Mouse (Mus musculus) kidney, postnatal 25 days (tissue): ENCODE results near the gene Zmynd8.

Experiments
- DNase-seq, 2 experiments: peaks; one replicate each; pipeline ENCODE4 v3.0.0; 2021; ENCODE audit warnings: mixed read lengths in 2 of 2

The Zmynd8 gene

DNA sequence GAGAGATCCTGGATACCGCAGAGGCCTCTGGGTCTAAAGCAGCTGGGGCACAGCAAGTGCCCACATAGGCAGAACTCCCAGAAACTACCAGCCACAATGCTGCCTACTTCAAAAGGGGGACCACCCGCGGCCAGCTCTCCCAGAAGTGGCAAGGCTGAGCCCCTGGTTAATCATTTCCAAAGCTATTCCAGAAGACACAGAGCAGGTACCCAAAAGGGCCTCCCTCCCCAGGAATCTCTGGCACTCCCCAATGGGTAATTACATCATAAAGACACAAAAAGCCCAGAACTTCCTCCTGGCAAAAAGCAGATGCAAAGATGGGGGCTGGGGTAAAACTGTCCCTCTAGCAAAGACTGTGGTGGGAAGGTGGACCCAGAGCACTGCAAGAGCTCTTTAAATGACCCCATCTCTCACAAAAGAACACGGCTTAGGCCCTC lies 41.4 kb downstream of the Zmynd8 start:
- DNase-seq, result peak; percentile 74 to 89

DNA sequence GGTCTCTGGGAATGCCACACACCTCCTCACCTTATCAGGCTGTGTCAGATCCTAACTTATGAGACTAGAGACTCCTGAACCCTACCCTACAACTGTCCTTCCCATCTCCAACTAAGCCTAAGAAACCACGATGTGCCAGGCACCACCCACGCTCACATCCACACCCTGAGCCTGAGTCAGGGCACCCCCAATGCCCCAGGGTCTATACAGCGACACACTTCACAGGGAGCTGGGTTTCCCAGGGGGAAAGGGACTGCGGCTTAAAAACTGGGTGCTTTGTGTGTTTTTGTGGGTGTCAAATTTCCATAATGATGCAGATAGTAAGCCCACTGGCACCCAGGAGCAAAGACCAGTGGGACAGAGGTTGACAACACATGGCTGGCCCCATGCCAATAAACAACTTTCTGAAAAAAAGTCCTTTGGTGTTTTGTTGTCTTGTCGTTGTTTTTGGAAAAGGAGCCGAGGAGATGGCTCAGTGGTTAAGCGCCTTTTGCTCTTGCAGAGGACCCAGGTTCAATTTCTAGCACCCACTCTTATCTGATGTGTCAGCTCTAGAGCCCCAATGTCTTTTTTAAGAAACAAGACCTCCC lies 42.1 kb downstream of the Zmynd8 start:
- DNase-seq, result peak in 1 of 2 experiments; percentile 53

DNA sequence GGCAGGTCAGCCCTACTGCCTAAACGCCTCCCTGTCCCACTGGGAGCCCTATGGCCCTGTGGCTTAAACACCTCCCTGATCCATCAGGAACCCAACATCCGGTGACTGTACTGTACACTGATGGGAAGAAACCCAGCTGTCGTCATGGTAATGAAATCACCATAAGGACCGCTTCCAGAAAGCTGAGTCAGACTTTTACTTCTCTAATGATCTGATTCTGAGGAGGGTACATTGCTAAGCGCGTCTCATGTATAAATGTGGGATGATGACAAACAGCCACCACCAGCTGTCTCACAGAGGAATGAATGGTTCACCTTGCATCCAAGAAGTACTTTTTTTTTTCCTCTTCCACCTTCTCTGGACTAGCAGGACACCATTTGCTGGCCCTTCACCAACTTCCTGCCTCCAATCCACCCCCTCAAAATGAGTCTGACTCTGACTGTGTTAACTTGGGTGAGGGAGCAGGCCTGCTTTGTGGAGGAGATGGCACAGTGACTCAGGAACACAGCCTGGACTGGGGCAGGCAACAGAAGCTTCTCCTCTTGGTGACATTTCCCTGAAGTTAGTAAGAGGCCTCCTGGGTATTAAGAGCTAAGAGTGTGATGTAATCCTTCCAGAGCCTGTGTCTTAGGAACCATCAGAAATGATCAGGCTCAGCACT lies 43.0 kb downstream of the Zmynd8 start:
- DNase-seq, result peak in 1 of 2 experiments; percentile 62

DNA sequence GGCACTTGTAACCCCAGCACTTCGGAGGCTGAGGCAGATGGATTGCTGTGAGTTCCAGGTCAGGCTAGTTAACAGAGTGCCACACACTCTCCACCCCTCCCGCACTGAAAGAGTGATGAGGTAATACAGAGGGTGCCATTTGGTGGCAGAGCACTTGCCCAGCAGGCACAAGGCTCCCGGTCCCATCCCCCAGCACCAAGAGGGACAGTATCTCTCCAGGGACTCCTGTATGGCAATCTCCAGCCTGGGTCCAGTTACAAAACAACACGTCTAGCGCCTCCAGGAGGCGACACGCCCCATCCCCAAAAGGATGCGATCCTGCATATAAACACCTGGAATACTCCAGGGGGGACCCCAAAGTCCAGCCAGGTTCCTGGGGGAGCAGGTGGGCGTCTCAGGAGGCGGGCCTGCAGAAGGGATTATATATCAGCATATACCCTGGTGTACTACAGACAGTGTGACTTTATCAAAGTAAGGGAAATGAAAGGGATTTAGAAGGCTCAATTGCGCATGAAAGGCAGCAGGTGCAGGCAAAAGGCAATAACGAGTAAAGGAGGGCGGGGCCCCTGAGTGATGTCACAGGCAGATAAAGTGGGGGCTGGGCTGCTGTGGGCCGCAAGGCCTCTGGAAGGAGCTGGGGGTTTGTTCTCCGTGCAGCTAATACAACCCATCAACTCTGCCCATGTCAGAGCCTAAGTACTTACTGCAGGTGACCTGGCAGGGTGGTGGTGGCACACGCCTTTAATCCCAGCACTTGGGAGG lies 44.4 kb downstream of the Zmynd8 start:
- no peak for DNase-seq

DNA sequence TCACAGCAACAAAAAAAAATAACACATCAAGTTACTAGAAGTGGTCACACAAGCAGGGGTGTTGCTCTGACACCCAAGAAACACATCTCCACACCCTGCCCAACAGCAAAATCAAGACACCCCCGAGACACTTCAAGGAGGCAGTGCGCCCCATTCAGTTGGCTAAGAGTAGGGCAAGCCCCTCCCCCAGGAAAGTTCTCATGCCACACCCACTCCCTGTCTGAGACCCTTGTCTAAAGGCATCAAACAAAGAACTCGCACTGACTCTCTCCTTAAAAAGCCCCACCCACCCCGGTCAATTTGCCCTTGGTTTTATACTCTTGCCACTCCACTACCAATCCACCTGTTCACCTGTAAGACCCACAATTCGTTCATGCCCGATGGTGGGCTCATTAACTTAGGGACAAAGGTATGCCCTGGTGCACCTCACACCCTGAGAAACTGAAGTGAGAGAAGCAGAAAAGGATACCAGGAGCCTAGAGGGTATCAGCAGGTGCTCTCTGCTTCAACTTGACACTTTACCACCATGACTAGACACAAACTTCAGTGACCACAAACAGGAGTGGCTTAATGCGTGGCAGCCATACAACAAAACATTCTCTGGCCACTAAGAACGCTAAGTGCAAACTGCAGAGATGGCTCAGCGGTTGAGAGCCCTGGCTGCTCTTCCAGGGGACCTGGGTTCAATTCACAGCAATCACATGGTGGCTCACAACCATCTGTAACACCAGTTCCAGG lies 45.8 kb downstream of the Zmynd8 start:
- no peak for DNase-seq

DNA sequence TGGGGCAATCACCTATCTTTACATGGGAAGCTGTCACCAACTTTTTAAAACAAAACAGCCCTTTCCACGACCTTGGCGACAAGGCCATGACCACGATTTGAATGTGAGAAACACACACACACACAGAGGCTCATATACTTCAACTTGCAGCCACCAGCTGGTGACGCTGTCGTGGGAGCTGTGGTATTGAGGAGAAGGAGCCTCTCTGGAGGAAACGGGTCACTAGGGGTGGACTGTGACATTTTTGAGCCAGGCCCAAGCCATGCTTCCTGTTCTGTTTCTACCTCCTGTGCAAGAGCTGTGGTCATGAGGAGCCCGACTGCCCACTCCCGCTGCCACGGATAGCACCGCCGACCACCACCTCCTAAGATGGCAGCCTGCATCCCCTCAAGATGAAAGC lies 46.4 kb downstream of the Zmynd8 start:
- peak; percentile 63 to 79 for DNase-seq

DNA sequence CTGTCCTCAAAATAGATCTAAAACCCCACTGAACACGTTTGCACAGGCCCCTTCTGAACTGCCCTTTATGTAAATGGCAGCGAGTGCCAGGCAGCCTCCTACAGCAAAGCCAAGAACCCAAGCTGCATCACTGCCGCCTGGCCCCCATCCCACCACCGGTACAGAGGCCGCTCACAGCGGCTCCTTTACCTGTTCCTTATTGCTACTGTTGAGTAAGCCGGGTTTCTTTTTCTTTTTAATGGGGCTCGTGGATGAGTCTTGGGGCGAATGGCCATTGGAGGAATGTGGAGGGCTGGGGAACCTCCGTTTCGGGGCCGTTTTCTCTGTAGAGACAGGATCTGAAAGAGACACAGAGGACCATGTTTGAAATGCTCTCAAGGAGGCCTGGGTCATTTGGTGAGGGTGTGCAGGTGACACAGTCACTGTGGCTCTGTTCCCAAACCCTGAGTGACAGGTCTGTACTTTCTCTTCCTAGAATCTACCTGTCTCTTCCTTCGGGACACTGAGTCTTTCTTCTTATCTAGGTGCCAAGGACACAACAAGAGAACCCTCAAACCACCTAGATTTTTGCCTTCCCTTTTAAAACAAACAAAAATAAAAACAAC lies 46.9 kb downstream of the Zmynd8 start:
- no peak for DNase-seq

DNA sequence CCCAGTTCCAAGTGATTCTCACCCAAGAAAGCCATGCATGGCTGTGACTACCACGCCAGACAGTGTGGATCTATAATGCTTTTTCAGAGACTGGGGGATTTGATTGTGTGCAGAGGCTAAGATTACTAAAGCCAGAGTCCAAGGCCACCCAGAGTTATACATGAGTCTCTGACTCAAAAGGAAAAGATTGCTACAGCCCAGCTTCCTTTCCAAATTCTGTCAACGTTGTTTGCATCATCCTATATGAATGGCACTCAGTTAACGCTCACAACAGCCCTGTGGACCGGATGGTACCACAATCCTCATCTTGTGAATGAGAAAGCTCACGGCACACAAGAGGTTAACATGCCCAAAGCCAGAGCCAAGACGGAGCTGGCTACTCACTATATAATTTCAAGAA lies 48.0 kb downstream of the Zmynd8 start:
- DNase-seq, result no peak

DNA sequence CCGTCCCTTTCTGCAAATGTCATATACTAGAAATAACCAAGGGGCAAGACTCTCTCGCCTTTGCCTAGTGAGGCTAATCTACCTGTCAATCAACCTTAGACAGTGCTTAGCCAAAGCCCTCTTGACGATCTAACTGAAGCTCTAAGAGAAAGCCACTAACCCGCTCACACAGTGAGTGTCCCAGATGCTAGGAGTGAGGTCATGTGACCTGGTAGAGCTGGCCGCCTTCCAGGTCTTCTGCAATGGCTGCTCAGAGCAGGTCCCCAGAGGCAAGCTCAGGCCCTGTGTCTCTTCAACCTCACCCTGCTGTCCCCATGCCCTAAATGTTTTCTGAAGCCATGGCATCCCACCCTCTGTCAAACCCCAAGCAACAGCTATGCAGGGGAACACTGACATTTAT lies 49.7 kb downstream of the Zmynd8 start:
- DNase-seq, result peak; percentile 92 to 95

DNA sequence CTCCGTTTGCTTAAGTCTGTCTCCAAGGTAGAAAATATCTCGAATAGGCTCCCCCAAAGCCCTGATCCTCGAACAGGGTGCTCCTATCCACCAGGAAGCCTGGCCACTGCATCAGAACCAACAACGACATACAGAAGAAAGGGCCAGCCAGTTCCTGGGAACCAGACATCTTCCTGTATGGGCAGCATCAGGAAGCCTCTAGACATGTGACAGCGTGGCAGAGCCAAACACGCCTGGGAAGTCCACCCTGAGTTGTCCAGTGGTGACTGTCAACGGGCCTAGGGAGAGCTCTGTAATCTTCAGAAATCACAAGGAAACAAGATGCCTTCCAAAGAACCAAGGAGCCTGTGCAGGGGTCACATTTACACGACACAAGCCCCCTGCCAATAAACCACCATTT lies 52.0 kb downstream of the Zmynd8 start:
- no peak for DNase-seq

DNA sequence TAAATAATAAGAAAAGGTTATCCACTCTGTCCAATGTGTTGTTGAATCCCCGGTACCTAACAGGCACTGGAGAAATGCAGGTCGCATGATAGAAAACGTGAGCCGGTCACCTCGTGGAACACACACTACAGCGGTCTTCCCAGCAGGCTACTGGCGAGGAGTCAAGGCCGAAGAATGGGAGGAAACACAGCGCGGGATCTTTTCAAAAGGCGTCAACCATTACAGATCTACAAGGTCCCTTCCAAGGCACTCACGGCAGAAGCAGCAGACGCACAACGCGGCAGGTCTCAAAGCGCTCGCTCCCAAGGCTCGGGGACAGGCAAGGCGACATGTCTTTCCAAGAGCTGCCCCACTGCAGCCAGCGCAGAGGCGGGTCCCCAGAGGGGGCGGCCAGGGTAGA lies 53.3 kb downstream of the Zmynd8 start:
- no peak for DNase-seq

DNA sequence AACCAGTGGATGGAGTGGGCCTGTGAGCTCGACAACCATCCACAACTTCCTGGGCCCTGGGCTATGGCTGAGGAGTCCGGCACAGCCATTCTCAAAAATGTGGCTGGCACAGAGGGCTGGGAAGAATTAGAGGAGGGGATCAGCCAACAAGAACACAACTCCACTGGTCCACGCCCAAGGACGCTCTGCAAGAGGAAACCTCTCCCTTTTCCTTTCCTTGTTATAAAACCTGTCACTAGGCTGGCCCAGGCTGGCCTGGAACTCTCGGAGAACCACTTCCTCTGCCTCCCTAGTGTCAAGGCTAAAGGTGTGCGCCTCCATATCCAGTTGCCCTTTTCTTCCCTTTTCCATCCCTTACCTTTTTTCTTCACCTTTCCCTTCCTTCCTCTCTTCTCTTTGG lies 55.5 kb downstream of the Zmynd8 start:
- peak; percentile 50 to 72 for DNase-seq

DNA sequence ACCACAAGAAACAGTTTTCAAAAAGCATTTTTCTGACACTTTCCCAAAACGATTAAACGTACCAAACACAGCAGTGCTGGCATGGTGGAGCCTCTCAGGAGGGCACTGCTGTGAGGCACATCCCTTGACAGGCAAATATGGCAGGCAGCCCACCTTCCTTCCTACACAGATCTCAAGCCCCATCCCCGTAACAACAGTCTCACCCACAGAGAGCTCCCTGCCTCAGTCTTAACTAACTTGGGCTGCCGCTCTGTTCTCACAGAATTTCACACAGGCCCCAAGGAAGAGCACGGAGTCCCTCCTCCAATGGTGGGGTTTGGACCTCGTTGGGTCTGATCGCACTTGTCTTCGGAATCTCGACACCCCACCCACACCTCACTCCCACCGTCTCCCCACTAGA lies 56.6 kb downstream of the Zmynd8 start:
- no peak for DNase-seq

DNA sequence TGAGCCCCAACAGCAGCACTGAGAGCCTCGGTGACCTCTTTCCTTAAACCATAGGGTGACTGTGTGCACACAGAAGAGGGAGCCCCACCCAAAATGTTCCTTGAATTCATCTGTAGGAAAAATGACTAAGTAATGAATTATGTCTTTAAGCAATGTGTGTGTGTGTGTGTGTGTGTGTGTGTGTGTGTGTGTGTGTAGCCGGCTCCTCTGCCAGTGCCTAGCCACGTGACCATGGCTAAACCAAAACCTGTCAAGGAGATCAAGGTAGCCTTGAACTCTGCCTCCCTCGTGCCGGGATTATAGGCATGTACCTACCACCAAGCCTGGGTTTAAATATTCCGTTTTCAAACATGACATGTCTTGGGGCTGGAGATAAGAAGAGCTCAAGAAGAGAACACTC lies 57.0 kb downstream of the Zmynd8 start:
- no peak for DNase-seq

DNA sequence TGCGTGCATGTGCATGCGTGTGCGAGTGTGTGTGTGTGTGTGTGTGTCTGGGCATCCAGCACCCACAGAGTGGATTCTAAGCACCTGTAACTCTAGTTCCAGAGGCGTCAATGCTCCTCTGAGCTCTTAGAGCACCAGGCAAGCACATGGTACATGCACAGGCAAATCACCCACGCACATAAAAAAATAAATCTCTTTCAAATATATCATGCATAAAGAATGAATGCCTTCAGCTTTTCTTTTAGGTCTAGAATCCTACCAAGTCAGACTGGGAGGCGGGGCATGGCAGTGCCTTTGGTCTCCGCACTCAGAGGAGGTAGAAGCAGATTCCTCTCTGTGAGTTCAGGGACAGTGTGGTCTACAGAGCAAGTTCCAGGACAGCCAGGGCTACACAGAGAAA lies 58.0 kb downstream of the Zmynd8 start:
- DNase-seq, result no peak

DNA sequence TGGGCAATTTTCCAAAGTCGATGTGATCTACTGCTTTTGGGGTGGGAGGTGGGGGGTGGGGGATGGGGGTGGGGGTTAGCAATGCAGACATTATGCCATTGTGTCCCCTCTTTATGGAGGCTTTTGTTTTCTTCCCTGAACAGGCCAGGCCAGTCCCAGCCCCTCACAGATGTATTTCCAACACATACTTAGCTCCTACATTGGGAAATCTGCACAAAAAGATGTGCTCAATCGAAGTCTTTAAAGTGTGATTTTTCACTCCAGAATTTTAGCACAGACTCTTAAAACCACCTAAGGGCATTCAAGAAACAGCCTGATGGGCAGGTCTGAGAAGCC lies 59.5 kb downstream of the Zmynd8 start:
- no peak for DNase-seq

DNA sequence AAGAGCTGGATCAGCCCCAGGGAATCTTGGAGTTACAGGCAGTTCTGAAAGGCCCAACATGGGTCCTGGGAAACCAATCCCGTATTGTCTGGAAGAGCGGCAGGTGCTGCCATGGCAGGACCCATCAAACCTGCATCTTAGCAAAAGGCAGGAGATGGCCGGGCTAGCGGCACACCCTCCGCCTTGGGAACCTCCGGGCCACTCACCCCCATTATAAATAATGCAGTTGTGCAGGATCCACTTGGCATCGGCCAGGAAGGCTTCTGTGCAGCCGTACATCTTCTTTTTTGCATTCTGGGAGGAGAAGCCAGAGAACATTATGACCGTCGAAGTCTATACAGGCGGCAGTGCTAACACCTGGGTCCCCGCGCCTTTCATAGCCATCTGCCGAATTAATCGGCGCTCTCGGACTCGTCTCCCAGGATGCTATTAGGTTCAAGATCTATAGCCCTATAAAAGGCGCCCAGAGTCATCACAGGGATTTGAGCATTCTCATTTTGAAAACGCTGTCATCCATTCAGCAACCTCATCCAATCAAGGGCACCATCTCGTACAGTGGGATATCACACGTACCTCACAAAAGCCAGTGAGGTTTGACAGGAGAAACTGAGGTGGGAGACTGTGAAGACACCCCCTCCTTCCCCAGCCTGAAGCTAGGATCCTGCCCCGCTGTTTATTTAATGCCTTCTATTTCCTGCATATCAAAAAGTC lies 60.1 kb downstream of the Zmynd8 start:
- no peak for DNase-seq

DNA sequence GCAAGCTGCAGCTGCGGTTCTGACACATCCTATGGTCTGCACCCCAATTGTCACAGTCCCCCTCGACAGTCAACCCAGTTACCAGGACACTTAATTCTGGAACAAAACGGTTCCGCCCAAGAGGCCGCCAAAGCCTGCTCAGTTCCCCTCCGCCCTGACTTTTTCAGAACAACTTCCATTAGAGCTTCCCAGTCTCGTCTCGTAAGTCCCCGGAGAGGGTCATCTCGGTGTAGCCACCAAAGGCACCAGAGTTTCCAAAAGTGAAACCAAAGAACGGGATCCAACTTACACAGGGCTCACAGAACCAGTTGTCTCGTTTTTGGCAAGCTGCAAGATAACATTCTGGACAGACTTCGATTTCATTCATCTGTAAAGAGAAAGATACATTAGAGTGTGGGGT lies 64.2 kb downstream of the Zmynd8 start:
- DNase-seq, result no peak

DNA sequence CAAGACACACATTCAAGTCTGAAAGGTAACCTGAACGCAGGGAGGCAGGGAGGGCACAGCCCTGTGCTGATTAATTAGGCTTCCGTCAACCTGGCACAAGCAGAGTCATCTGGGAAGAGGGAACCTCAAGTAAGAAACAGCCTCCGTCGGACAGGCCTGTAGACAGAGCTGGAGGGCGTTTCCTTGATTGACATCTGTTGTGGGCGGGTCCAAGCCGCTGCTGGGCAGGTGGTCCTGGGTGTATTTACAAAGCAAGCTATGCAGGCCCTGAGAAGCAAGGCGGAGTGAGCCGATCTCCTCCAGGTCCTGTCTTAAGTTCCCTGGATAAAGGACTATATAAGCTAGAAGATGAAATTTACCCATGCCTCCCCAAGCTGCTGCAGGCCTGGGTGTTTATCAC lies 65.3 kb downstream of the Zmynd8 start:
- no peak for DNase-seq

DNA sequence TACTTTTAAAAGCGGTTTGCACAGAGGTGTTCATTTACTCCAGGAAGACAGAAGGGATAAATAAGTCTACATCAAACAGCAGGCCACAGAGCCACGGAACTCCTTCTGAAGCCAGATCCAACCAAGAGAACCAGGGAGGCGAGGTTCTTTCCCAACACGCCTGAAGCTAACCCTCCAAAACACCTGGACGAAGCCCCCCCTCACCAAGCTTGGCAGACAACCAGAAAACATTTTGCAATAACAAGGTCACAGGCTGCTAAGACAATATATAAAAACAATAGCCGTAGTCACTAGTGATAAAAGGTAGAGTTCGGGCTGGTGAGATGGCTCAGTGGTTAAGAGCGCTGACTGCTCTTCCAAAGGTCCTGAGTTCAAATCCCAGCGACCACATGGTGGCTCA lies 66.1 kb downstream of the Zmynd8 start:
- no peak for DNase-seq

DNA sequence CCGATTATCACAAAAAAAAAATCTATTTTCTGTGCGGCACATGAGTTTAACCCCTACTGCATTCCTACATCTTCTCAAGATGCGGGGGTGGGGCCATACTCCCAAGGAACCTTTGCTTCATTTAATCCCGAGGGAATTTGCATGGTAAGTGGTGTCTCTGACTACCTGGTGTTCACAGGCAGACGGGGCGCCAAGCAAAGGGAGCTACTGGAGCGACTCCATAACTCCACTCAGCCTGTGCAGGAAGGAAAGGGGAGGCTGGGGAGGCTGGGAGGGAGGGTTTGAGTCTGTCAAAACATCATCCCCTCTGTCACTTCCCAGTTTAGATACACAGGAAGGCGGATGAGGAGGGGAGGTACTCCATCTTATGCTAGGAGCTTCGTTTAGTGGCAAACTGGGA lies 66.5 kb downstream of the Zmynd8 start:
- DNase-seq, result peak; percentile 71 to 82

DNA sequence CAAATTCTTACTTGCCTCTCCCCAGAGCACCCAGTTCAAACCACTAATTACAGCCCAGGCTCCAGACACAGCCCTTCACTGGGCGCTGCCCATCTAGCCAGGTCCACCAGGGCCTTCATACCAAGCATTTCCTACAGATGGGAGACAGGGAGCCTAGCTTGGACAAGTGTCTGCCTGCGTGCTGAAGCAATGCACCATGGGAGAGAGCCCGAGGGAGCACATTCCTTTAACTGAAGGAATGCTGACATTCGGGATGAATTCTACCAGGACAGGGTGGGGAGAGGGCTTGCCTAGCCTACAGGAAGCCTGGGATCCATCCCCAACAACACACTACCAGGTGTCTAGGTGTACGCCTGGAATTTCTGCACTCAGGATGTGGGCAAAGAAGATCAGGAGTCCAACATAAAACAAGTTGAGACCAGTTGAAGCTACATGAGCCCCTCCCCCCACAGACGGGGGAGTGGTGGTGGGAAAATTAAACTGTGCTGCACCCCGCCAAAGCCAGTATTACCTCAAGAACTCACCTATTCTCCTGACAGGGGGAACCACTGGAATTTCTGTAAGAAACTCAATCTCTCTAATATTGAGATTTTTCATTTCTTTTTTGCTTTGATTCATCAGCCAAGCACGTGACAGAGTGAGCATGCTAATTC lies 67.1 kb downstream of the Zmynd8 start:
- peak; percentile 56 to 70 for DNase-seq
